Mouse (Mus musculus) layer of hippocampus, adult 18-20 months (tissue): ENCODE data around the gene Atf5. TPM values are rescaled to one million over a fixed set of nuclear protein-coding genes. Genes with fewer than 3 reads are reported as not detected.

ENCODE experiments used
- DNase-seq, 2 experiments: peaks; one replicate each; pipeline ENCODE4 v3.0.0; 2022; ENCODE audit warnings: low spot score in 2 of 2
- microRNA-seq, 2 experiments: library from miRNA; unstranded; fragments of <30 nt; microRNA quantifications; one replicate each; pipeline ENCODE4 v1.2.0; 2021
- total RNA-seq, 2 experiments: library from RNA; stranded (reverse); gene quantifications; 2 replicates each; pipeline ENCODE4 v1.2.3; 2021

The Atf5 gene
- total RNA-seq, 2 experiments from 2014 or later, result 27.4 to 27.9 TPM

GRCm38 (mm10) chr7:44776849-44777498 lies 39.5 kb downstream of the Atf5 start:
- DNase-seq, result peak in 1 of 2 experiments; percentile 2

- peak in 1 of 2 experiments; percentile 9 for DNase-seq
Measured at GRCm38 (mm10) chr7:44772591-44773204, 43.8 kb downstream of the Atf5 start.

GRCm38 (mm10) chr7:44770046-44770578 lies 46.3 kb downstream of the Atf5 start:
- peak in 1 of 2 experiments; percentile 9 for DNase-seq

GRCm38 (mm10) chr7:44768129-44768528 lies 48.3 kb downstream of the Atf5 start:
- no peak for DNase-seq

Small RNAs within 50 kb of the gene (microRNA-seq; reads per million reads assigned to microRNA genes)
- 0 reads per million in 2 experiments for gene Mir707

Other genes with a start within 250 kb of the Atf5 start
- not detected for gene Napsa, start 244.3 kb downstream of the Atf5 start, total RNA-seq
- gene Kcnc3, start 226.0 kb downstream of the Atf5 start, total RNA-seq, result 100 to 1,000 TPM; 164 to 170 TPM
- gene Myh14, start 145.8 kb downstream of the Atf5 start, total RNA-seq, result 10 to 100 TPM; 31.4 to 33.4 TPM
- not detected for gene Izumo2, start 107.9 kb downstream of the Atf5 start, total RNA-seq
- gene Vrk3, start 68.2 kb downstream of the Atf5 start, total RNA-seq, result 10 to 100 TPM; 35.1 to 39.9 TPM
- gene Zfp473, start 65.6 kb downstream of the Atf5 start, total RNA-seq, result under 1 TPM; 0.41 to 0.79 TPM
- gene Nup62, start 570 bp downstream of the Atf5 start, total RNA-seq, result 10 to 100 TPM; 30.7 to 32.7 TPM
- 1 to 10 TPM; 1.8 to 2.0 TPM for gene Il4i1, start 271 bp downstream of the Atf5 start, total RNA-seq
- gene Akt1s1, start 32.3 kb upstream of the Atf5 start, total RNA-seq, result 10 to 100 TPM; 76.2 to 79.7 TPM
- gene Tbc1d17, start 32.4 kb upstream of the Atf5 start, total RNA-seq, result 10 to 100 TPM; 67.9 to 70.6 TPM
- gene Pnkp, start 40.5 kb upstream of the Atf5 start, total RNA-seq, result 10 to 100 TPM; 25.3 to 27.8 TPM
- 100 to 1,000 TPM; 341 to 350 TPM for gene Ptov1, start 53.1 kb upstream of the Atf5 start, total RNA-seq
- 100 to 1,000 TPM in 1 of 2 experiments, 10 to 100 TPM in 1; 96.8 to 101 TPM for gene Med25, start 76.1 kb upstream of the Atf5 start, total RNA-seq
- gene Fuz, start 79.4 kb upstream of the Atf5 start, total RNA-seq, result 10 to 100 TPM; 23.4 to 24.5 TPM
- gene Ap2a1, start 112.8 kb upstream of the Atf5 start, total RNA-seq, result 100 to 1,000 TPM; 288 to 294 TPM
- 1 to 10 TPM in 1 of 2 experiments, under 1 TPM in 1; 0.79 to 1.2 TPM for gene Tsks, start 126.5 kb upstream of the Atf5 start, total RNA-seq
- 100 to 1,000 TPM; 129 to 136 TPM for gene Cpt1c, start 158.2 kb upstream of the Atf5 start, total RNA-seq
- gene Prmt1, start 169.9 kb upstream of the Atf5 start, total RNA-seq, result 100 to 1,000 TPM; 172 to 183 TPM
- 10 to 100 TPM; 41.5 to 43.7 TPM for gene Irf3, start 181.0 kb upstream of the Atf5 start, total RNA-seq
- gene Bcl2l12, start 182.1 kb upstream of the Atf5 start, total RNA-seq, result 1 to 10 TPM; 3.1 TPM
- 100 to 1,000 TPM; 159 to 168 TPM for gene Scaf1, start 199.7 kb upstream of the Atf5 start, total RNA-seq
- gene Rras, start 201.3 kb upstream of the Atf5 start, total RNA-seq, result 10 to 100 TPM; 11.6 to 12.9 TPM
- 10 to 100 TPM; 75.7 to 77.5 TPM for gene Prr12, start 236.2 kb upstream of the Atf5 start, total RNA-seq
- gene Nosip, start 245.8 kb upstream of the Atf5 start, total RNA-seq, result 10 to 100 TPM; 50.8 to 57.6 TPM
- 1 to 10 TPM; 5.9 TPM for gene Prrg2, start 246.0 kb upstream of the Atf5 start, total RNA-seq